Mouse (Mus musculus): ENCODE results near the gene Dnaja3. TPM values are rescaled to one million over a fixed set of nuclear protein-coding genes. Genes with fewer than 3 reads are reported as not detected.

The Dnaja3 gene
- polyA plus RNA-seq, 1 experiment from 2014 or later = 87.8 TPM

DNA sequence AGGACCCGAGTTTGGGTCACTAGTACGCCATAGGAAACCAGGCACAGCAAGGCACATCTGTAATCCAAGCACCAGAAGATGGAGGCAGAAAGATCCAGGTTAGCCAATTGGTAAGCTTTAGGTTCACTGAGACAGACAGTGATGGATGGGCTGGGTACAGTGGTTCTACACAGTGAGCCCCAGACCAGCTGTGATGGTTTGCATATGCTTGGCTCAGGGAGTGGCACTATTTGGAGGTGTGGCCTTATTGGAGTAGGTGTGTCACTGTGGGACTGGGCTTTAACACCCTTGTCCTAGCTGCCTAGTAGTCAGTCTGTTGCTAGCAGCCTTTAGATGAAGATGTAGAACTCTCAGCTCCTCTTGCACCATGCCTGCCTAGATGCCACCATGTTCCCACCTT, 24.0 kb downstream of the Dnaja3 start:
- Histone ChIP-seq H3K4me1 (replicated peaks; ENCODE audit: insufficient read depth, low read length) (peaks cover 5% of the 10 kb centered on the region; the same call in 1 of the 2 replicates), H3K27ac (no peak overlapping the region), H3K9ac (ENCODE audit: low read depth, low read length) (no peak overlapping the region), H3K36me3 (ENCODE audit: insufficient read depth, low read length) (peaks cover 13% of the 10 kb centered on the region), H3K4me3 (replicated peaks; ENCODE audit: low read depth, low read length) (no peak overlapping the region), H3K4me2 (ENCODE audit: low read length) (no peak overlapping the region), H3K9me3 (replicated peaks; ENCODE audit: low read length) (no peaks in the 10 kb centered on the region), H3K27me3 (ENCODE audit: insufficient read depth, low read length) (no peaks in the 10 kb centered on the region)
- no peak for ATAC-seq (replicated peaks; ENCODE audit: low FRiP score, low read depth)
- no peak for TF ChIP-seq CTCF (IDR thresholded peaks at IDR 0.05; ENCODE audit: low read depth)
- WGBS = 85% methylated on average over 2 of the region's 2 CpGs
- DNase-seq (ENCODE audit: low spot score) = no peak

DNA sequence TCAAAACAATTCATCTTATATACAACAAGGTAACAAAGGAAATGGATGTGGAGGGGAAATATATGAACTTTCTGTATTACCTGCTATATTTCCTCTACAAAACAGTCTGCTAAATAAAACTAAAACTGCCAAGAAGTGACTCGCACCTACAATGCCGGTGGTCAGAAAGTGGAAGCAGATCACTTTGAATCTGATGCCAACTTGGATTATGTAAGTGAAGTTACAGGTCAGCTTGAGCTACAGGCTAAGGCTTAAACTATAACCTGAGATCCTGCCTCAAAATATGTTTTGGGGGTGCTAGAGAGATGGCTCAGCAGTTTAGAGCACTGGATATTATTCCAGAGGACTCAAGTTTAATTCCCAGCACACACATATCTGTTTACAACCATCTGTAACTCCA, 25.9 kb downstream of the Dnaja3 start:
- Histone ChIP-seq H3K9me3 (replicated peaks; ENCODE audit: low read length) (no peaks in the 10 kb centered on the region), H3K4me1 (replicated peaks; ENCODE audit: insufficient read depth, low read length) (no peaks in the 10 kb centered on the region), H3K4me3 (replicated peaks; ENCODE audit: low read depth, low read length) (no peak overlapping the region), H3K9ac (ENCODE audit: low read depth, low read length) (no peak overlapping the region), H3K27ac (no peak overlapping the region), H3K4me2 (ENCODE audit: low read length) (no peak overlapping the region), H3K36me3 (ENCODE audit: insufficient read depth, low read length) (peaks cover 22% of the 10 kb centered on the region), H3K27me3 (ENCODE audit: insufficient read depth, low read length) (no peaks in the 10 kb centered on the region)
- no peak for TF ChIP-seq CTCF (IDR thresholded peaks at IDR 0.05; ENCODE audit: low read depth)
- ATAC-seq (replicated peaks; ENCODE audit: low FRiP score, low read depth) (no peak), DNase-seq (ENCODE audit: low spot score) (no peak)
- 94% methylated on average over 2 of the region's 2 CpGs for WGBS

DNA sequence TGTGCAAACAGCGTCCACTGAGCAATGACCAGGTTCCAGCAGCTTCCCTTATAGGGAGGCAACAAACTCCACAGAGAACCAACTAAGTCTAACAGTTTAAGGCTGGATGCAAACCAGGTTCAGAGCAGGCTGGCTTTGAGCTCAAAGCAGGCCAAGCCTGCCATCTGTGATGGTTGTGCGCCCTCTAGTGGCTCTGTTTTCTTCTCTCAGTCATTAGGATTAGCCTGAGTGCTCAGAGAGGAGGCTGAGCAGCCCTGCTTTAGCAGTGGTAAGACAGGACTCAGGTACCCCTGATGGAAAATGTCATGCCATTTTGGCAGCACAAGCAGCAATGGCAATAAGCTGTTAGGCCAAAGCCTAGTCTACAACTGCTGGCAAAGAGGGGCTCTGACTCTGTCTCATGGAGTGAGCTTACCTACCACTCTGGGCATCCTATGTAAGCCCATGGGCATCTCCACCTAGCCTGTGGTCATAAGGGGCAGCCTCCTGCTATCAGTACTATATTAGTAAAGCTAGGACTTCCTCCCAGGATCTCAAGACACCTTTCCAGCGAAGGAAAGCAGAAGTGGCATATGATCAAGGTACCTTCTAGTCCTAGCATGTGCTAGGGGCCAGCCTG, 27.5 kb downstream of the Dnaja3 start:
- no peak overlapping the region for H3K27ac ChIP-seq
- peak; percentile 97 for TF ChIP-seq CTCF (IDR thresholded peaks at IDR 0.05; ENCODE audit: low read depth)
- H3K9ac ChIP-seq (ENCODE audit: low read depth, low read length) = no peak overlapping the region
- peaks cover 18% of the 10 kb centered on the region for H3K36me3 ChIP-seq (ENCODE audit: insufficient read depth, low read length)
- no peaks in the 10 kb centered on the region for H3K27me3 ChIP-seq (ENCODE audit: insufficient read depth, low read length)
- H3K9me3 ChIP-seq (replicated peaks; ENCODE audit: low read length) = no peaks in the 10 kb centered on the region
- H3K4me3 ChIP-seq (replicated peaks; ENCODE audit: low read depth, low read length) = no peak overlapping the region
- H3K4me2 ChIP-seq (ENCODE audit: low read length) = no peak overlapping the region
- no peaks in the 10 kb centered on the region for H3K4me1 ChIP-seq (replicated peaks; ENCODE audit: insufficient read depth, low read length)
- ATAC-seq (replicated peaks; ENCODE audit: low FRiP score, low read depth) = peak; percentile 81; the same call in 1 of the 2 replicates
- WGBS = 21% methylated on average over 3 of the region's 3 CpGs
- DNase-seq (ENCODE audit: low spot score) = peak; percentile 94

DNA sequence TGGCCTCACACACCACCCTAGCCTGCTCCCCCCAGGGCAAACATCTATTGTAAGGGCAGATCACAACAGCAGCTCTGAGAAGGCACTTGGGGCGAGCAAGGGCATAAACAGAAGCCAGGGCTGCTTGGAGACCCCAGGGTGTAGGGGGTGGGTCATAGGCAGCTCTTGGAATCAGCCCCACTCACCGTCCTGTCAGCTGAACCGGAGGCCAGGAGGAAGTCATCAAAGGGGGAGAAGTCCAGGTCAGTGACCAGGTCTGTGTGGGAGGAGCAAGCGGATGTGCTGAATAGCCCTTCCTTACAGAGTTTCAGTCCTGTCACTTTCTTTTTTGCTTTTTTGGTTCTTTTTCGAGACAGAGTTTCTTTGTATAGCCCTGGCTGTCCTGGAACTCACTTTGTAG, 30.5 kb downstream of the Dnaja3 start:
- H3K9ac ChIP-seq (ENCODE audit: low read depth, low read length) = no peak overlapping the region
- H3K27me3 ChIP-seq (ENCODE audit: insufficient read depth, low read length) = no peaks in the 10 kb centered on the region
- H3K4me2 ChIP-seq (ENCODE audit: low read length) = no peak overlapping the region
- DNase-seq (ENCODE audit: low spot score) (no peak), ATAC-seq (replicated peaks; ENCODE audit: low FRiP score, low read depth) (no peak)
- H3K9me3 ChIP-seq (replicated peaks; ENCODE audit: low read length) = no peaks in the 10 kb centered on the region
- peaks cover 38% of the 10 kb centered on the region for H3K36me3 ChIP-seq (ENCODE audit: insufficient read depth, low read length)
- no peak overlapping the region for H3K27ac ChIP-seq
- H3K4me3 ChIP-seq (replicated peaks; ENCODE audit: low read depth, low read length) = no peak overlapping the region
- TF ChIP-seq CTCF (IDR thresholded peaks at IDR 0.05; ENCODE audit: low read depth) = no peak
- no peaks in the 10 kb centered on the region for H3K4me1 ChIP-seq (replicated peaks; ENCODE audit: insufficient read depth, low read length)
- WGBS = 34% methylated on average over 5 of the region's 5 CpGs

DNA sequence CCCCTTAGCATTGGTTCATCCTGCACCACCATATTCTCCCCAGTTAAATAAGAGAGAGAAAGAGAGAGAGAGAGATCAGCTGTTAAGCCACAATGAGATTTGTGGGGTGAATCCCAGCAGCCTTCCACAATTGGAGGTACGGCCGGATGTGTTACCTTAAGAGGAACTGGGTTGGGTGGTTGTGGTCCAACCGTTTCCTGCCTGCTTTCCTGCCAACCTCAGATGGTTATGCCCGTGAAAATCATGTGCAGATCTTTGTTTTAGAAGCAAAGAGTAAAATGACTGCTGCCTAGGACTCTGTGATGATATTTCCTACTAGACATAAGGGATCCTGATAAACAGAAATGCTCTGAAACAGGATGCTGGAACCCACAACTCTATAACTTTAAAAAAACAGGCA, 34.3 kb downstream of the Dnaja3 start:
- H3K4me3 ChIP-seq (replicated peaks; ENCODE audit: low read depth, low read length) = no peak overlapping the region
- TF ChIP-seq CTCF (IDR thresholded peaks at IDR 0.05; ENCODE audit: low read depth) = no peak
- H3K4me2 ChIP-seq (ENCODE audit: low read length) = no peak overlapping the region
- H3K4me1 ChIP-seq (replicated peaks; ENCODE audit: insufficient read depth, low read length) = peaks cover 8% of the 10 kb centered on the region; the same call in 1 of the 2 replicates
- peaks cover 37% of the 10 kb centered on the region for H3K36me3 ChIP-seq (ENCODE audit: insufficient read depth, low read length)
- no peaks in the 10 kb centered on the region for H3K9me3 ChIP-seq (replicated peaks; ENCODE audit: low read length)
- H3K9ac ChIP-seq (ENCODE audit: low read depth, low read length) = no peak overlapping the region
- no peak for DNase-seq (ENCODE audit: low spot score)
- H3K27me3 ChIP-seq (ENCODE audit: insufficient read depth, low read length) = no peaks in the 10 kb centered on the region
- H3K27ac ChIP-seq = no peak overlapping the region
- WGBS = 89% methylated on average over 4 of the region's 4 CpGs
- no peak for ATAC-seq (replicated peaks; ENCODE audit: low FRiP score, low read depth)

DNA sequence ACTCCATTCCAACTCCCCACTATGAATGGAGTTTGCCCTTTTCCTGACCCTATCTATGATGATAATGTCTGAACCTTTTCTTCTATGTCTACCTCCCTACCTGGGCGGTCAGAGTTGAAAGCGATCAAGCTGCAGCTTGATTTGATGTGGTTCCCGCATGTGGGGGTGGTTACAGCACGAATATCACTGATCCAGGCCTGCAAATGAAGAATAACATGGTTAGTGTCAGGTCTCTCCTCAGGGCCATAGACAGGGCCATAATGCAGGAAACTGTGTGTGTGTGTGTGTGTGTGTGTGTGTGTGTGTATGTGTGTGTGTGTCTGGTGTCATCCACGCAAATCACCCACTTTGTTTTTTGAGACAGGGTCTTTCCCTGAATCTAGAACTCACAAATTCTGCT, 37.0 kb downstream of the Dnaja3 start:
- Histone ChIP-seq H3K27me3 (ENCODE audit: insufficient read depth, low read length) (no peaks in the 10 kb centered on the region), H3K4me2 (ENCODE audit: low read length) (no peak overlapping the region), H3K4me1 (replicated peaks; ENCODE audit: insufficient read depth, low read length) (peaks cover 8% of the 10 kb centered on the region; the same call in 1 of the 2 replicates), H3K9me3 (replicated peaks; ENCODE audit: low read length) (no peaks in the 10 kb centered on the region), H3K27ac (no peak overlapping the region), H3K4me3 (replicated peaks; ENCODE audit: low read depth, low read length) (no peak overlapping the region), H3K36me3 (ENCODE audit: insufficient read depth, low read length) (peaks cover 29% of the 10 kb centered on the region), H3K9ac (ENCODE audit: low read depth, low read length) (0 out of 2 replicates have a peak overlapping the region, but pooled peaks have one; percentile 13)
- 89% methylated on average over 5 of the region's 5 CpGs for WGBS
- no peak for DNase-seq (ENCODE audit: low spot score)
- no peak for TF ChIP-seq CTCF (IDR thresholded peaks at IDR 0.05; ENCODE audit: low read depth)
- ATAC-seq (replicated peaks; ENCODE audit: low FRiP score, low read depth) = no peak

DNA sequence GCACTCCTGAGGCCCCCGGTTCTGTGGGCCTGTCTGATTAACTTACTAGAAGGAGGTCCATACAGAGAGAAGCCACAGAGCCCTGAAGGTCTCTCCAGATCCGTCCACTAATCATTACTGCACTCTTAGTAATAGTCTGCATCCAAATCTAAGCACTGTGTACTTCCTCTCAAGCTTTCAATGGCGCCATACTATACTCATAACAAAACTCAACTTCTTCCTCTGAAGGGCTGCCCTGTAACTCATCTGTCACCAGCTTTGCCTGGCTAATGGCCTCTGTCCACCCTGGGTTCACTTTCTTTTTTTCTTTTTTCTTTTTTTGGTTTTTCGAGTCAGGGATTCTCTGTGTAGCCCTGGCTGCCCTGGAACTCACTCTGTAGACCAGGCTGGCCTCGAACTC, 38.3 kb downstream of the Dnaja3 start:
- no peak overlapping the region for H3K27ac ChIP-seq
- no peak for ATAC-seq (replicated peaks; ENCODE audit: low FRiP score, low read depth)
- DNase-seq (ENCODE audit: low spot score) = no peak
- H3K9me3 ChIP-seq (replicated peaks; ENCODE audit: low read length) = no peaks in the 10 kb centered on the region
- 91% methylated on average over 5 of the region's 5 CpGs for whole genome bisulfite sequencing
- no peak overlapping the region for H3K4me3 ChIP-seq (replicated peaks; ENCODE audit: low read depth, low read length)
- H3K4me2 ChIP-seq (ENCODE audit: low read length) = no peak overlapping the region
- H3K9ac ChIP-seq (ENCODE audit: low read depth, low read length) = no peak overlapping the region
- H3K27me3 ChIP-seq (ENCODE audit: insufficient read depth, low read length) = no peaks in the 10 kb centered on the region
- no peak for TF ChIP-seq CTCF (IDR thresholded peaks at IDR 0.05; ENCODE audit: low read depth)
- peaks cover 8% of the 10 kb centered on the region; the same call in 1 of the 2 replicates for H3K4me1 ChIP-seq (replicated peaks; ENCODE audit: insufficient read depth, low read length)
- H3K36me3 ChIP-seq (ENCODE audit: insufficient read depth, low read length) = peaks cover 25% of the 10 kb centered on the region
